Mouse (Mus musculus) forebrain, postnatal 0 days (tissue): ENCODE data around the gene Zfp91. TPM values are rescaled to one million over a fixed set of nuclear protein-coding genes. Genes with fewer than 3 reads are reported as not detected.

Source experiments
- ATAC-seq: fragments of 200-750 bp; cut with Nextera tagmentation; 2 replicates; pipeline ENCODE4 v1.8.0; 2017; ENCODE audit warnings: mild to moderate bottlenecking, moderate library complexity
- DNase-seq: peaks from one replicate; pipeline ENCODE4 v3.0.0-alpha.2; 2015
- H3K27ac ChIP-seq: fragments of 300-500 bp; sonication (generic); 2 replicates; pipeline ENCODE4 v1.5.1; 2014; ENCODE audit warnings: low read depth, mild to moderate bottlenecking, antibody characterized with exemption, low read length, moderate library complexity, mixed read lengths
- H3K27me3 ChIP-seq: fragments of 300-500 bp; sonication (generic); 2 replicates; pipeline ENCODE4 v1.6.1; 2014; ENCODE audit warnings: mild to moderate bottlenecking, low read length, mixed read lengths; ENCODE audit not compliant: insufficient read depth
- H3K36me3 ChIP-seq: fragments of 300-500 bp; sonication (generic); 2 replicates; pipeline ENCODE4 v1.6.1; 2014; ENCODE audit warnings: mild to moderate bottlenecking, moderate library complexity; ENCODE audit not compliant: insufficient read depth
- H3K4me1 ChIP-seq: fragments of 300-500 bp; sonication (generic); 2 replicates; pipeline ENCODE4 v1.6.1; 2014; ENCODE audit warnings: antibody characterized with exemption; ENCODE audit not compliant: insufficient read depth
- H3K4me2 ChIP-seq: fragments of 300-500 bp; sonication (generic); 2 replicates; pipeline ENCODE4 v1.6.1; 2014; ENCODE audit warnings: low read depth, mild to moderate bottlenecking, moderate library complexity
- H3K4me3 ChIP-seq: fragments of 300-500 bp; sonication (generic); 2 replicates; pipeline ENCODE4 v1.5.1; 2014; ENCODE audit warnings: low read depth, low read length, mixed read lengths
- H3K9ac ChIP-seq: fragments of 300-500 bp; sonication (generic); 2 replicates; pipeline ENCODE4 v1.6.1; 2014; ENCODE audit warnings: mild to moderate bottlenecking
- H3K9me3 ChIP-seq: fragments of 300-500 bp; sonication (generic); 2 replicates; pipeline ENCODE4 v1.6.1; 2016; ENCODE audit warnings: low read length
- CTCF ChIP-seq: sonication (generic); IDR thresholded peaks from 2 replicates; pipeline ENCODE4 v1.5.1; 2016; ENCODE audit warnings: antibody characterized with exemption, control low read depth, low read depth
- WGBS: fragments of 180-500 bp; shearing (Covaris S2); extraction: QIAGEN DNeasy Blood & Tissue Kit; methylation state at CpG from one replicate; pipeline ENCODE4 v1.1.7; 2014; 5-methylcytosine and 5-hydroxymethylcytosine counted together
- polyA plus RNA-seq: library from polyadenylated mRNA; unstranded; fragments of >200 nt; fragmentation: Nextera tagmentation; extraction: Ambion mirVana; gene quantifications from 2 replicates; pipeline ENCODE4 v1.2.1, GENCODE M21; 2015
- total RNA-seq: library from RNA; depleted of rRNA; stranded (reverse); fragments of >200 nt; gene quantifications from 2 replicates; pipeline ENCODE4 v1.2.3, GENCODE M21; 2014

Zfp91 gene
- total and polyA plus RNA-seq, 2 experiments from 2014 or later = 11.6 to 61.1 TPM

DNA sequence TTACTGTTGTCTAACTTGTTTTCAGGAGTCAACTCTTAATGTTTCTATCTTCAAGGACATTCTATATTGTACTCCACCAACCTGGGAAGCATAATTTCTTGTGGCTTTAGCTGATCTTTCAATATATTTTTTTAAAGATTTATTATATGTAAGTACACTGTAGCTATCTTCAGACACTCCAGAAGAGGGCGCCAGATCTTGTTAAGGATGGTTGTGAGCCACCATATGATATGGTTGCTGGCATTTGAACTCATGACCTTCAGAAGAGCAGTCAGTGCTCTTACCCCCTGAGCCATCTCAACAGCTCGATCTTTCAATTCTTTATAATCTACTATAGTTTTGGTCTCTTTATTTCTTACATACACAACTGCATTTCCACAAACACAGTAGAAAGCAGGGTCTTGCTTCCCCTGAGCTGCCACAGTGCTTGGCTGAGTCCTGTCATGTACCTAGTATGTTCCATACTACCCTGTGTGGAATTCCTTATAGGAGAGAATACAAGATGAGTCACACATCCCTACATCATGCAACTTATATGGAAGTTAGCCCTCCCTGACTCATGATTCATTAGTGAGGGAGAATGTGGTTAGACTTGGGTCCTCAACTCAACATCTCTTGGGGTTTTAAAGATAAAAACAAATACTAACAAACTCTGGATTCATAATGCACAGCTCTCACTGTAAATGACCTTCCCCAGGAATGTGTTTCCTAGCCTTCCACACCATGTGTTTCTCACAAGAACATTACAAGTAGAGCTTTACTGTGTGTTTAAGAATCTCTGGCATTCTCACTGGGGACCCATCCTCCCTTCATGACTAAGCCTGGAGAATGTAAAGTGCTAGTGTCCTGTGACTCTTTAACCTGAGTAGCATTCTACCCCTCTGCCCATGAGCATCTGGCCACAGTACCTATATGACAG, 33.5 kb downstream of the Zfp91 start:
- H3K27ac ChIP-seq = no peak overlapping the region
- TF ChIP-seq CTCF = no peak; the same call in 1 of the 2 replicates
- no peak for ATAC-seq
- H3K9me3 ChIP-seq = no peaks in the 10 kb centered on the region
- WGBS = 65% methylated on average over 2 of the region's 2 CpGs
- peaks cover 24% of the 10 kb centered on the region for H3K36me3 ChIP-seq
- no peak for DNase-seq
- H3K4me1 ChIP-seq = no peaks in the 10 kb centered on the region
- H3K27me3 ChIP-seq = no peaks in the 10 kb centered on the region
- no peak overlapping the region for H3K4me2 ChIP-seq
- H3K4me3 ChIP-seq = no peak overlapping the region
- H3K9ac ChIP-seq = no peak overlapping the region

DNA sequence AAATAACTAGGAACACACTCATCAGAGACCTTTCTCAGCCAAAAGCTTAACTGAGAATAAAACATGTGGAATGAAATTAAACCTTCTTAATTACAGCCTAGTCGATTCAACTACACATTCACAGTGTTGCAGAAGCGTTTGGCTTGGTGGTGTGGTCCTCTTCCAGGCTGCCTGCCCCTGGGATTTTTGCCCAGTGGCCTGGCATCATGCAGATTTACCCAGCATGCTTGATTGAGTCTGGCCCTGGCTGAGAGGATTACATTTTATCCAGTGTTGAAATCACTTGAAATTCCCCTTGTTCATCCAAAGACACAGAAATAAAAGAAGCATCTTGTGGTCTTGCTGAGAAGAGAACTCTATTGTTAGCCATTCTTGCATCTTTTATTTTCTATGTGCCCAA, 36.3 kb downstream of the Zfp91 start:
- H3K9me3 ChIP-seq = no peaks in the 10 kb centered on the region
- peaks cover 16% of the 10 kb centered on the region for H3K36me3 ChIP-seq
- no peak overlapping the region for H3K4me3 ChIP-seq
- TF ChIP-seq CTCF = no peak
- ATAC-seq (peak; percentile 78), DNase-seq (peak; percentile 63)
- no peaks in the 10 kb centered on the region for H3K4me1 ChIP-seq
- H3K27ac ChIP-seq = no peak overlapping the region
- 18% methylated on average over 2 of the region's 2 CpGs for WGBS
- H3K9ac ChIP-seq = no peak overlapping the region
- H3K4me2 ChIP-seq = no peak overlapping the region
- no peaks in the 10 kb centered on the region for H3K27me3 ChIP-seq

DNA sequence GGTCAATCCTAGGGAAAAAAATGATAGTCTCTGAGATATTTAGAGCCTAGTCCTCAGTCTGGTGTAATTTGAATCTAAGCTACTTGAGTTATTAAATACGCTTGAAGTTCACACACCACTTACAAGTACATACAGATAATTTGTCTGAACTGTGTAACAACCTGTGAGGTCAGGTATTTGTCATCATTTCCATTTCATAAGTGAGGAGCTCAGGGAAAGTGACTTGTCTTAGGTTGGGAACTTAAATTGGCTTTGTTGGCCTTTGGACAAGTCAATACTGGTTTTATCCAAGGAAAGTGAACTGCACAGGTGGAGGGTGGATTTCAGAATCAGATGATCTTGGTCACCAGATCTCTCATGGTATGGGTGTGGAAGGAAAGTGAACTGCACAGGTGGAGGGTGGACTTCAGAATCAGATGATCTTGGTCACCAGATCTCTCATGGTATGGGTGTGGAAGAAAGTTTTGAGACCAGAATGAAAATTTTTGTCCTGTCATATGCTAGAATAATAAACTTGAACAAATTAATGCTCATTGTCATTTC, 36.9 kb downstream of the Zfp91 start:
- Histone ChIP-seq H3K9me3 (no peaks in the 10 kb centered on the region), H3K27ac (no peak overlapping the region), H3K4me2 (no peak overlapping the region), H3K27me3 (no peaks in the 10 kb centered on the region), H3K4me3 (no peak overlapping the region), H3K36me3 (peaks cover 10% of the 10 kb centered on the region), H3K4me1 (no peaks in the 10 kb centered on the region), H3K9ac (no peak overlapping the region)
- TF ChIP-seq CTCF = no peak
- DNase-seq = no peak
- ATAC-seq = no peak
- 95% methylated on average over 1 of the region's 1 CpGs for WGBS

DNA sequence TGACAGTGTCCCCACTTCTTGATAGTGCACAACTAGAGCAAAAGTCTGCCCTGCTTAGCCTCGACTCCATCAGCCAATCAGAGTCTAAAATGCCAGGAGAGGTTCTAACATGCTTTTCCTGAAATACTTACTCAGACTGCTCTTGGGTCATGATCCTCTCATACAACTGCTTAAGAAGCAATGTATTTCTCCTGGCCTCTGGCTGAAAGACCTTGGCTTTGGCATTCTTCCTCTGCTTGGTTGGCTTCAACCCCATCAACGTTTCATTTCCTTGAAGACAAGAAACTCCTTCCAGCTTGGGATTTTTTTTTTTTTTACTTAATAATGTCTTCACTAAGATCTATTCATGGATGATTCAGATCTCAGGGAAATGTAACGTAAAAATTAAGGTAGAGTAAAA, 39.6 kb downstream of the Zfp91 start:
- no peaks in the 10 kb centered on the region for H3K27me3 ChIP-seq
- DNase-seq = no peak
- H3K4me3 ChIP-seq = no peak overlapping the region
- H3K9ac ChIP-seq = no peak overlapping the region
- no peak for TF ChIP-seq CTCF
- no peaks in the 10 kb centered on the region for H3K36me3 ChIP-seq
- H3K9me3 ChIP-seq = no peaks in the 10 kb centered on the region
- H3K4me2 ChIP-seq = no peak overlapping the region
- 82% methylated on average over 3 of the region's 3 CpGs for WGBS
- H3K4me1 ChIP-seq = no peaks in the 10 kb centered on the region
- ATAC-seq = no peak
- no peak overlapping the region for H3K27ac ChIP-seq

DNA sequence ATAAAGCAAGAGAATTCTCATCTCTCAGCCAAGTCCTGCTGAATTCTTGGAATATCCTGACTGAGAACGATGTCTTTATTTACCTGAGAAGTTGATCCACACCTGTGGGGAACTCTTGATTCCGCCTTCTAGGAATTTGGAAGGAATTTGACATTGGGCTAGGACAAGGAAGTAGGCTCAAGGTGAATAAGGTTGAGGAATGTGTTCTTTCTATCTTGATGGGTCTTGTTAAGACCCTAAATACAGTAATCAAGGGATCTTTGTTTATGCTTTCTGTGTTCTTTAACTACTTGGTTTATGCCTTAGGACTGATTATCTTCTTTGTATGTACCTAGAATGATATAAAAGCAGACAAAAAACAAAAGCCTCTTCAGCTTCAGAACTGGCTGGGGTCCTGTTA, 64.0 kb downstream of the Zfp91 start:
- no peak for DNase-seq
- Histone ChIP-seq H3K27ac (no peak overlapping the region), H3K36me3 (no peaks in the 10 kb centered on the region), H3K9me3 (no peaks in the 10 kb centered on the region), H3K4me2 (no peak overlapping the region), H3K4me1 (no peaks in the 10 kb centered on the region), H3K9ac (no peak overlapping the region), H3K27me3 (no peaks in the 10 kb centered on the region), H3K4me3 (no peak overlapping the region)
- 89% methylated on average over 2 of the region's 2 CpGs for WGBS
- TF ChIP-seq CTCF = no peak
- ATAC-seq = no peak

DNA sequence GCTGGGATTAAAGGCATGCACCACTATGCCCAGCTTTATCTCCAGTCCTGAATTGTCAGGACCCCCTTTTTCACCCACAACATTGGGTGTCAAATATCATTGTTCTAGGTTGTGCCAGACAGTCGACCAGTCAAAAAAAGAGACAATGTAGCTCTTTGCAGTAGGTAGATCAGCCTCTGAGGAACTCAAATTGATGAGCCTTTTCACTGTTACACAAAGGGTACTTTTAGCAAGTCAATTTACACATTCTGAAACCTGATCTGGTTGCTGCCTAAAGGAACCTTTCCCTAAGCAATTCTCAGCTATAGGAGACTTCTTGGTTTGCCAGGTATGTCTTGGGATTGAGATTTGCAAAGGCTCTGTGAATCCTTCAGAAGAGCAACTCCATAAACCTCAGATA, 64.9 kb downstream of the Zfp91 start:
- ATAC-seq (no peak), DNase-seq (no peak)
- 62% methylated on average over 1 of the region's 1 CpGs for whole genome bisulfite sequencing
- Histone ChIP-seq H3K27ac (no peak overlapping the region), H3K9ac (no peak overlapping the region), H3K4me3 (no peak overlapping the region), H3K36me3 (no peaks in the 10 kb centered on the region), H3K4me2 (no peak overlapping the region), H3K4me1 (no peaks in the 10 kb centered on the region), H3K9me3 (no peaks in the 10 kb centered on the region), H3K27me3 (no peaks in the 10 kb centered on the region)
- no peak for TF ChIP-seq CTCF

DNA sequence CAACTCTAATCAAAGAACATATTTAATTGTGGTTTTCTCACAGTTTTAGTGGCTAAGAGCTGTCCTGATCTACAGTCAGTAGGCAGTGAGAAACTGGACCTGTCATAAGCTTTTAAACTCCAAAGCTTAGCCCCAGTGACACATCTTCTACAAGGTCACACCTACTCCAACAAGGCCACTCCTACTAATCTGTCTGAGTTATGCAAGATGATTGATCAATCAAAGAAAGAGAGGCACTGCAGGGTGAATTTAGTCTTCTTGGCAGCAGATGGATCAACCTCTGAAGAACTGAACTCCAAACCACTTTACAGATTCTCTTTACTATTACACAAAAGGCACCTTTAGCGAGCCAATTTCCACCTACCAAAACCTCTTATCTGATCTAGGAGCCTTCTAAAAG, 70.1 kb downstream of the Zfp91 start:
- no peak overlapping the region for H3K9ac ChIP-seq
- no peaks in the 10 kb centered on the region for H3K36me3 ChIP-seq
- H3K4me3 ChIP-seq = no peak overlapping the region
- H3K4me2 ChIP-seq = no peak overlapping the region
- no peak for DNase-seq
- no peaks in the 10 kb centered on the region for H3K27me3 ChIP-seq
- no peak for TF ChIP-seq CTCF
- H3K9me3 ChIP-seq = no peaks in the 10 kb centered on the region
- no peaks in the 10 kb centered on the region for H3K4me1 ChIP-seq
- 89% methylated on average over 1 of the region's 1 CpGs for whole genome bisulfite sequencing
- no peak for ATAC-seq
- H3K27ac ChIP-seq = no peak overlapping the region
